Mouse (Mus musculus) hindbrain, embryonic 16.5 days (tissue): ENCODE measurements around the gene Ddn. TPM values are rescaled to one million over a fixed set of nuclear protein-coding genes. Genes with fewer than 3 reads are reported as not detected.
A peak's percentile ranks its signal among the peaks of the same experiment; 100 is the strongest.

Source experiments
- ATAC-seq: fragments of 200-750 bp; cut with Nextera tagmentation; 2 replicates; pipeline ENCODE4 v1.8.0; 2017; ENCODE audit warnings: moderate TSS enrichment, moderate library complexity
- H3K27ac ChIP-seq: fragments of 300-500 bp; sonication (generic); 2 replicates; pipeline ENCODE4 v1.5.1; 2014; ENCODE audit warnings: low read depth, mild to moderate bottlenecking, control low read depth, low read length, moderate library complexity
- H3K27me3 ChIP-seq: fragments of 300-500 bp; sonication (generic); replicated peaks from 2 replicates; pipeline ENCODE4 v1.6.1; 2014; ENCODE audit warnings: low read length; ENCODE audit not compliant: control insufficient read depth, insufficient read depth
- H3K36me3 ChIP-seq: fragments of 300-500 bp; sonication (generic); 2 replicates; pipeline ENCODE4 v1.6.1; 2014; ENCODE audit warnings: mild to moderate bottlenecking, low read length, moderate library complexity, mixed read lengths; ENCODE audit not compliant: control insufficient read depth, insufficient read depth
- H3K4me1 ChIP-seq: fragments of 300-500 bp; sonication (generic); 2 replicates; pipeline ENCODE4 v1.6.1; 2014; ENCODE audit warnings: low read depth, low read length; ENCODE audit not compliant: control insufficient read depth, insufficient read depth
- H3K4me2 ChIP-seq: fragments of 300-500 bp; sonication (generic); 2 replicates; pipeline ENCODE4 v1.6.1; 2014; ENCODE audit warnings: mild to moderate bottlenecking, low read length, control low read depth, moderate library complexity
- H3K4me3 ChIP-seq: fragments of 300-500 bp; sonication (generic); 2 replicates; pipeline ENCODE4 v1.5.1; 2014; ENCODE audit warnings: mild to moderate bottlenecking, low read length, control low read depth, moderate library complexity
- H3K9ac ChIP-seq: fragments of 300-500 bp; sonication (generic); 2 replicates; pipeline ENCODE4 v1.6.1; 2014; ENCODE audit warnings: low read depth, mild to moderate bottlenecking, control low read depth, low read length, moderate library complexity
- H3K9me3 ChIP-seq: fragments of 300-500 bp; sonication (generic); 2 replicates; pipeline ENCODE4 v1.6.1; 2014; ENCODE audit warnings: mild to moderate bottlenecking, low read length, moderate library complexity; ENCODE audit not compliant: control insufficient read depth
- WGBS: fragments of 180-500 bp; shearing (Covaris S2); extraction: QIAGEN DNeasy Blood & Tissue Kit; methylation state at CpG from one replicate; pipeline ENCODE4 v1.1.7; 2014; 5-methylcytosine and 5-hydroxymethylcytosine counted together
- polyA plus RNA-seq: library from polyadenylated mRNA; unstranded; fragments of >200 nt; fragmentation: Nextera tagmentation; extraction: Ambion mirVana; gene quantifications from 2 replicates; pipeline ENCODE4 v1.2.1, GENCODE M21; 2015

Ddn gene
- polyA plus RNA-seq, 1 experiment from 2014 or later: 0.30 TPM

- peaks cover 9% of the 10 kb centered on the region for H3K4me1 ChIP-seq
- no peak overlapping the region for H3K27ac ChIP-seq
- no peak for ATAC-seq
- no peak overlapping the region for H3K4me3 ChIP-seq
- WGBS: 4% methylated on average over 8 of the region's 8 CpGs
- H3K27me3 ChIP-seq: peaks cover 71% of the 10 kb centered on the region
- no peaks in the 10 kb centered on the region for H3K9me3 ChIP-seq
- H3K4me2 ChIP-seq: no peak overlapping the region
- no peaks in the 10 kb centered on the region for H3K36me3 ChIP-seq
- no peak overlapping the region for H3K9ac ChIP-seq
Observed at GRCm38 (mm10) chr15:98780075-98780474, 29.2 kb downstream of the Ddn start.

- Histone ChIP-seq H3K4me1 (peaks cover 9% of the 10 kb centered on the region), H3K27me3 (peaks cover 84% of the 10 kb centered on the region), H3K4me2 (no peak overlapping the region), H3K4me3 (no peak overlapping the region), H3K36me3 (no peaks in the 10 kb centered on the region), H3K27ac (no peak overlapping the region), H3K9me3 (no peaks in the 10 kb centered on the region), H3K9ac (no peak overlapping the region)
- WGBS: 1% methylated on average over 7 of the region's 11 CpGs
- no peak for ATAC-seq
Observed at GRCm38 (mm10) chr15:98778806-98779205, 30.5 kb downstream of the Ddn start.

- peak overlapping the region; percentile 54 for H3K4me2 ChIP-seq
- peak overlapping the region; percentile 32 for H3K4me3 ChIP-seq
- no peak overlapping the region; the same call in 1 of the 2 replicates for H3K9ac ChIP-seq
- no peak for ATAC-seq
- H3K27me3 ChIP-seq: peaks cover 88% of the 10 kb centered on the region
- 1% methylated on average over 24 of the region's 25 CpGs for WGBS
- H3K9me3 ChIP-seq: no peaks in the 10 kb centered on the region
- H3K27ac ChIP-seq: no peak overlapping the region
- H3K4me1 ChIP-seq: peaks cover 9% of the 10 kb centered on the region
- no peaks in the 10 kb centered on the region for H3K36me3 ChIP-seq
Observed at GRCm38 (mm10) chr15:98778191-98778770, 31.0 kb downstream of the Ddn start.

- H3K9me3 ChIP-seq: no peaks in the 10 kb centered on the region
- peaks cover 9% of the 10 kb centered on the region for H3K4me1 ChIP-seq
- no peaks in the 10 kb centered on the region for H3K36me3 ChIP-seq
- H3K4me3 ChIP-seq: peak within 1 kb of the TSS; percentile 32
- under 1% methylated on average over 29 of the region's 33 CpGs for WGBS
- peaks cover 88% of the 10 kb centered on the region for H3K27me3 ChIP-seq
- no peak for ATAC-seq
- peak within 1 kb of the TSS; percentile 54 for H3K4me2 ChIP-seq
- H3K9ac ChIP-seq: peak within 1 kb of the TSS; percentile 41
- no peak within 1 kb of the TSS for H3K27ac ChIP-seq
Observed at GRCm38 (mm10) chr15:98777762-98778161, 31.5 kb downstream of the Ddn start, which contains the start of gene Wnt10b. Wnt10b (minus strand) TSS chr15:98778150.

- Histone ChIP-seq H3K4me1 (peaks cover 16% of the 10 kb centered on the region), H3K36me3 (no peaks in the 10 kb centered on the region), H3K4me2 (no peak overlapping the region), H3K9ac (no peak overlapping the region), H3K4me3 (peak overlapping the region; percentile 31; the same call in 1 of the 2 replicates), H3K27me3 (peaks cover 87% of the 10 kb centered on the region), H3K27ac (no peak overlapping the region), H3K9me3 (no peaks in the 10 kb centered on the region)
- WGBS: 1% methylated on average over 19 of the region's 19 CpGs
- no peak for ATAC-seq
Observed at GRCm38 (mm10) chr15:98777005-98777616, 32.2 kb downstream of the Ddn start.

- Histone ChIP-seq H3K27ac (no peak overlapping the region), H3K9me3 (no peaks in the 10 kb centered on the region), H3K27me3 (peaks cover 85% of the 10 kb centered on the region), H3K4me3 (peak overlapping the region; percentile 31), H3K9ac (peak overlapping the region; percentile 31; the same call in 1 of the 2 replicates), H3K4me2 (peak overlapping the region; percentile 49), H3K36me3 (no peaks in the 10 kb centered on the region), H3K4me1 (peaks cover 16% of the 10 kb centered on the region)
- ATAC-seq: no peak
- under 1% methylated on average over 48 of the region's 62 CpGs for WGBS
Observed at GRCm38 (mm10) chr15:98776280-98777004, 32.8 kb downstream of the Ddn start.

- Histone ChIP-seq H3K4me2 (no peak overlapping the region), H3K9ac (no peak overlapping the region), H3K36me3 (no peaks in the 10 kb centered on the region), H3K4me1 (peaks cover 16% of the 10 kb centered on the region), H3K27me3 (peaks cover 82% of the 10 kb centered on the region), H3K9me3 (no peaks in the 10 kb centered on the region), H3K4me3 (no peak overlapping the region), H3K27ac (no peak overlapping the region)
- ATAC-seq: no peak
- 4% methylated on average over 5 of the region's 5 CpGs for WGBS
Observed at GRCm38 (mm10) chr15:98775533-98775932, 33.8 kb downstream of the Ddn start.

- H3K27ac ChIP-seq: no peak overlapping the region
- H3K4me3 ChIP-seq: no peak overlapping the region
- H3K4me2 ChIP-seq: no peak overlapping the region
- no peaks in the 10 kb centered on the region for H3K9me3 ChIP-seq
- H3K9ac ChIP-seq: no peak overlapping the region
- no peak for ATAC-seq
- 12% methylated on average over 15 of the region's 15 CpGs for WGBS
- peaks cover 73% of the 10 kb centered on the region for H3K27me3 ChIP-seq
- peaks cover 16% of the 10 kb centered on the region for H3K4me1 ChIP-seq
- no peaks in the 10 kb centered on the region for H3K36me3 ChIP-seq
Observed at GRCm38 (mm10) chr15:98774096-98774495, 35.2 kb downstream of the Ddn start.

GRCm38 (mm10) chr15:98772511-98773211 lies 36.6 kb downstream of the Ddn start:
- H3K27me3 ChIP-seq: peaks cover 64% of the 10 kb centered on the region
- no peak for ATAC-seq
- 3% methylated on average over 36 of the region's 36 CpGs for WGBS
- peak overlapping the region; percentile 39 for H3K4me3 ChIP-seq
- no peaks in the 10 kb centered on the region for H3K9me3 ChIP-seq
- no peaks in the 10 kb centered on the region for H3K36me3 ChIP-seq
- H3K4me2 ChIP-seq: peak overlapping the region; percentile 59
- H3K9ac ChIP-seq: peak overlapping the region; percentile 29
- H3K27ac ChIP-seq: no peak overlapping the region
- H3K4me1 ChIP-seq: peaks cover 6% of the 10 kb centered on the region
